Mouse (Mus musculus): ENCODE results near the gene Ppp4r3b.

Ppp4r3b gene

GRCm38 (mm10) chr11:29237364-29237763 lies 64.7 kb downstream of the Ppp4r3b start:
- no peak for DNase-seq (ENCODE audit: extremely low spot score, low spot score)

GRCm38 (mm10) chr11:29238047-29238446 lies 65.4 kb downstream of the Ppp4r3b start:
- DNase-seq (ENCODE audit: extremely low spot score, low spot score): no peak

- DNase-seq (ENCODE audit: extremely low spot score, low spot score): no peak
Measured at GRCm38 (mm10) chr11:29238551-29238950, 65.9 kb downstream of the Ppp4r3b start.

- DNase-seq (ENCODE audit: extremely low spot score, low spot score): no peak
Measured at GRCm38 (mm10) chr11:29239353-29239752, 66.7 kb downstream of the Ppp4r3b start.

- no peak for DNase-seq (ENCODE audit: extremely low spot score, low spot score)
Measured at GRCm38 (mm10) chr11:29241961-29242360, 69.3 kb downstream of the Ppp4r3b start.

GRCm38 (mm10) chr11:29245988-29246387 lies 73.3 kb downstream of the Ppp4r3b start:
- no peak for DNase-seq (ENCODE audit: extremely low spot score, low spot score)

GRCm38 (mm10) chr11:29246883-29247650 lies 74.4 kb downstream of the Ppp4r3b start, which contains the start of gene Cfap36:
Cfap36 (minus strand) TSS chr11:29247409.
- peak; percentile 91 for DNase-seq (ENCODE audit: extremely low spot score, low spot score)

GRCm38 (mm10) chr11:29247725-29248124 lies 75.0 kb downstream of the Ppp4r3b start:
- peak; percentile 15 for DNase-seq (ENCODE audit: extremely low spot score, low spot score)

GRCm38 (mm10) chr11:29248386-29248785 lies 75.7 kb downstream of the Ppp4r3b start:
- DNase-seq (ENCODE audit: extremely low spot score, low spot score): no peak

GRCm38 (mm10) chr11:29254643-29255042 lies 82.0 kb downstream of the Ppp4r3b start:
- DNase-seq (ENCODE audit: extremely low spot score, low spot score): no peak

GRCm38 (mm10) chr11:29267824-29268223 lies 95.1 kb downstream of the Ppp4r3b start:
- DNase-seq (ENCODE audit: extremely low spot score, low spot score): peak; percentile 30
